Mouse (Mus musculus) hindbrain, postnatal 0 days (tissue): ENCODE measurements around the gene Fgfr2. TPM values are rescaled to one million over a fixed set of nuclear protein-coding genes. Genes with fewer than 3 reads are reported as not detected.

Source experiments
- ATAC-seq: fragments of 200-750 bp; cut with Nextera tagmentation; 2 replicates; pipeline ENCODE4 v1.8.0; 2017; ENCODE audit warnings: mild to moderate bottlenecking, moderate TSS enrichment, moderate library complexity
- DNase-seq: peaks from one replicate; pipeline ENCODE4 v3.0.0-alpha.2; 2015; ENCODE audit warnings: low spot score
- H3K27ac ChIP-seq: fragments of 300-500 bp; sonication (generic); 2 replicates; pipeline ENCODE4 v1.5.1; 2014; ENCODE audit warnings: mild to moderate bottlenecking
- H3K27me3 ChIP-seq: fragments of 300-500 bp; sonication (generic); 2 replicates; pipeline ENCODE4 v1.6.1; 2014; ENCODE audit warnings: low read length, mixed read lengths; ENCODE audit not compliant: insufficient read depth
- H3K36me3 ChIP-seq: fragments of 300-500 bp; sonication (generic); 2 replicates; pipeline ENCODE4 v1.6.1; 2014; ENCODE audit warnings: low read length, mixed read lengths; ENCODE audit not compliant: insufficient read depth
- H3K4me1 ChIP-seq: fragments of 300-500 bp; sonication (generic); 2 replicates; pipeline ENCODE4 v1.6.1; 2014; ENCODE audit warnings: antibody characterized with exemption, low read length, mixed read lengths; ENCODE audit not compliant: insufficient read depth
- H3K4me2 ChIP-seq: fragments of 300-500 bp; sonication (generic); 2 replicates; pipeline ENCODE4 v1.6.1; 2014; ENCODE audit warnings: low read depth, mild to moderate bottlenecking, low read length, moderate library complexity, mixed read lengths
- H3K4me3 ChIP-seq: fragments of 300-500 bp; sonication (generic); 2 replicates; pipeline ENCODE4 v1.5.1; 2014; ENCODE audit warnings: low read length
- H3K9ac ChIP-seq: fragments of 300-500 bp; sonication (generic); replicated peaks from 2 replicates; pipeline ENCODE4 v1.6.1; 2014; ENCODE audit warnings: mild to moderate bottlenecking, low read length, moderate library complexity, mixed read lengths
- H3K9me3 ChIP-seq: fragments of 300-500 bp; sonication (generic); 2 replicates; pipeline ENCODE4 v1.6.1; 2016; ENCODE audit warnings: low read length, mixed read lengths
- CTCF ChIP-seq: IDR thresholded peaks from 2 replicates; pipeline ENCODE4 v1.5.1; 2016; ENCODE audit warnings: antibody characterized with exemption, control low read depth, low read depth
- WGBS: fragments of 180-500 bp; shearing (Covaris S2); extraction: QIAGEN DNeasy Blood & Tissue Kit; methylation state at CpG from one replicate; pipeline ENCODE4 v1.1.7; 2014; 5-methylcytosine and 5-hydroxymethylcytosine counted together
- polyA plus RNA-seq: library from polyadenylated mRNA; unstranded; fragments of >200 nt; fragmentation: Nextera tagmentation; extraction: Ambion mirVana; gene quantifications from 2 replicates; pipeline ENCODE4 v1.2.1, GENCODE M21; 2015
- total RNA-seq: library from RNA; depleted of rRNA; stranded (reverse); fragments of >200 nt; gene quantifications from 2 replicates; pipeline ENCODE4 v1.2.3, GENCODE M21; 2014

The Fgfr2 gene
- total and polyA plus RNA-seq, 2 experiments from 2014 or later, result 17.3 to 49.0 TPM

DNA sequence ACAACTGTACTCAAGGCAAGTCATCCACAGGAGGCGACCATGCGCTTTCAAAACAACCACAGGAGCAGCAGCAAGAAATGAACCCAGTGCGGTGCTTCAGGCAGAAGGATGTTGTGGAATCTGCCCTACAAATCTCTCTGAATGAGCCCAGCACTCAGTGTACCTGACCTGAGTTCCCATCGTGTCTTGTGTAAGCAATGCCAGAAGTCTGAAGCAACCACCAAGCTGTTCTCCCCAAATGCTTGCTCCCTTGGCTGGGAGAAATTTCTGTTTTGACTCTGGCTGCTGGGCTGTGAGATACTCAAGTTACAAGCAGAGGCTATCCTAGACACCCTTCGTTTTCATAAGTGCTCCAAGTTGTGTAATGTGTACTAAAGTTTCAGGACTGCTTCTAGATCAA is 517.5 kb downstream of the Fgfr2 start:
- Histone ChIP-seq H3K27me3 (peaks cover 12% of the 10 kb centered on the region; the same call in 1 of the 2 replicates), H3K4me1 (no peaks in the 10 kb centered on the region), H3K9ac (no peak overlapping the region), H3K27ac (no peak overlapping the region), H3K4me3 (no peak overlapping the region), H3K36me3 (no peaks in the 10 kb centered on the region), H3K4me2 (no peak overlapping the region), H3K9me3 (no peaks in the 10 kb centered on the region)
- DNase-seq, result no peak
- WGBS, result 57% methylated on average over 5 of the region's 5 CpGs
- no peak for TF ChIP-seq CTCF
- no peak for ATAC-seq

DNA sequence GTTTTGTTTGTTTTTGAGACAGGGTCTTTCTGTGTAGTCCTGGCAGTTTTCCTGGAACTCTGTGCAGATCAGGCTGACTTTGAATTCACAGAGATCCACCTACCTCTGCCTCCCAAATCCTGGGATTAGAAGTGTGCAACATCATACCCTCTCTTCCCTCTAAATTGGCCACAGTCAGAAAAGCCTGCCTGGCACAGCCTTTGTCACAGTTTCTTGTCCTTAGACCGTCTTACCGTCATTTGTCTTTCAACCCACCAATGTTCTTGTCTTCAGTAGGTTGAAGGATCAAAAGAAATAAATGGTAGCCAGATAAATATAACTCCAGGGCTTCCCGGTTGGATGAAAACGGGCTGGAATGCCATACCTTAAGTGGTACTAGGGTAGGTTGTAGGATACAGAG is 518.4 kb downstream of the Fgfr2 start:
- Histone ChIP-seq H3K9ac (no peak overlapping the region), H3K4me1 (0 out of 2 replicates have a peak, but pooled peaks cover 4% of the 10 kb centered on the region), H3K4me3 (no peak overlapping the region), H3K27me3 (peaks cover 18% of the 10 kb centered on the region; the same call in 1 of the 2 replicates), H3K36me3 (no peaks in the 10 kb centered on the region), H3K27ac (no peak overlapping the region), H3K9me3 (no peaks in the 10 kb centered on the region), H3K4me2 (no peak overlapping the region)
- no peak for TF ChIP-seq CTCF
- DNase-seq, result no peak
- ATAC-seq, result no peak
- 73% methylated on average over 4 of the region's 4 CpGs for WGBS

DNA sequence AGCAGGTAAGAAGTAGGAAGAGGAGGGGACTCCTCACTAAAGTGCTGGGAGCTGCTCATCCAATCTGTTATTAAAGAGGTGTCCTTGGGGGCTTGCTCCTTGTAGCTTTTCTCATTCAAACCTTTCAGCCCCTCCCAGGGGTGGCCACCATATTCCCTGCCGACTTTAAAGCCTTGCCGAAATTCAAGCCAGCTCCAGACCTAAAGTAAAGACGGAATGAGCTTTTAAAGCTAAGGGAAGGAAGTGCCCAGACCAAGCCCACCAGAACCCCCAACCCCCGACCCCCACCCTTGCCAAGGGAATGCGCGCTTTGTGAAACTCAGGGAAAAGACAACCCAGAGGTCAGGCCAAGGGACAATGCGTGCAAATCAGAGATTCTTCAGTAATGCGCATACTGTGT is 522.2 kb downstream of the Fgfr2 start:
- ATAC-seq, result no peak
- H3K36me3 ChIP-seq, result no peaks in the 10 kb centered on the region
- 17% methylated on average over 8 of the region's 8 CpGs for WGBS

DNA sequence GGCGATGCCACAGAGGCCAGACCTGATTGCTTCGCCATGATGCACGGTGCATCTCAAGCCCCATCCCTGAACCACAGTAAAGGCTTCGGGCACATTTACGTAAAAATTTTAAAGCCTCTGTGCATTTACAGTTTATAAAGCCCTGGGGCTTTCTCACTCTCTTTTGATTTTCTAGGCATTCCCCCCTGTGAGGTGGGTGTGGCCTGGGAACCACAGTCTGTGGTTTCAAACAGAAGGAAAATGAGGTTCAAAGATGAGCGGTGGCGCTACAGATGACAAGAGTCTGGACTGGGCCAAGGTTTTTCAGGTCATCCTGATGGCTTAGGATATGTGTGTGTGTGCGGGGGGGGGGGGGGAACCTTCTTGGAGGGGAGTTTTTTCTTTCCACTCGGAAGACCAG is 523.1 kb downstream of the Fgfr2 start:
- 0 out of 2 replicates have a peak overlapping the region, but pooled peaks have one; percentile 24 for H3K9ac ChIP-seq
- DNase-seq (no peak), ATAC-seq (no peak)
- 4% methylated on average over 9 of the region's 9 CpGs for WGBS
- H3K27ac ChIP-seq, result no peak overlapping the region
- no peak for TF ChIP-seq CTCF
- H3K4me1 ChIP-seq, result peaks cover 17% of the 10 kb centered on the region; the same call in 1 of the 2 replicates
- no peaks in the 10 kb centered on the region for H3K9me3 ChIP-seq
- H3K4me3 ChIP-seq, result peak overlapping the region; percentile 37
- no peaks in the 10 kb centered on the region for H3K36me3 ChIP-seq
- H3K4me2 ChIP-seq, result peak overlapping the region; percentile 67
- peaks cover 53% of the 10 kb centered on the region for H3K27me3 ChIP-seq

More for the DNA sequence above, 522.2 kb downstream of the Fgfr2 start:
- no peak overlapping the region for H3K27ac ChIP-seq
- H3K9me3 ChIP-seq, result no peaks in the 10 kb centered on the region
- H3K4me3 ChIP-seq, result no peak overlapping the region
- no peak overlapping the region for H3K4me2 ChIP-seq
- peaks cover 17% of the 10 kb centered on the region; the same call in 1 of the 2 replicates for H3K4me1 ChIP-seq
- H3K9ac ChIP-seq, result no peak overlapping the region
- H3K27me3 ChIP-seq, result peaks cover 53% of the 10 kb centered on the region
- TF ChIP-seq CTCF, result no peak
- DNase-seq, result no peak

DNA sequence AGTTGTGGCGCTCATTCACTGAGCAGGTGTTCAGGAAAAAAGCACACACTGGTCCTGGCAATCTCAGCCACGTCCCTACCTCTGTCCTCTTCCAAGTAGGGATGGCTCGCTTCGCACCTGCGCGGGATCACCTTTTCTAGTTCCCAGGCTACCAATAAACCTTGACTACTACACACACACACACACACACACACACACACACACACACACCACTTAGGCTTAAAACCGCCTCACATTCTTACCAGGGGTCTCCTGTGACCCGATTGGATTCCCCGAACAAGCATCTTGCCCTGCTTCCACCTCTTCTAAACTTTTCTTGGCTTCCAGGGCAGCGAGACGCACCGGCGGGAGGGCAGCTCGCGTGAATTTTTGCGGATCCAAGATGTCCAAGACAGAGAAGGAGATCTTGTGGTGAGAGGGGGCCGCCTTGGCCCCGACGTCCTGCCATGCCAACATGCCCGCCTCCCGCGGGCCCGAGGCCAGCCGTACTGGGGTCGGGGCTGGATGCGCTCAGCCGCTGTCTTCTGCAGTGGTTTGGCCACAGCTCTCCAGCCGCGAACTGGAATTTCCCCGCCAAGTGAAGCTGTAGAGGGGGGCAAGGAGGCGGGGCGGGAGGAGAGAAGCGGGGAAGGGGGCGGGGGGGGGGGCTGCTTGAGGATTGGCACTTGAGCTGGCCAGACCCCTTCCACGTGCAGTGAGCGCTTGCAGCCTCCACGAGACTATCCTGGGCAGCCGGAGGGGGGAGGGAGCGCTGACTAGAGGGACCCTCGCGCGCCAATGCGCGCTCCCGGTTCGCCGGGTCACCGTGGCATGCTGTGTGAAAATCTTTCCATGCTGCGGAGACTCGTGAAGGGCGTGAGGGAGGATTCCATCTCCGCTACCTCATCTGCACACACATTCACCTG is 523.8 kb downstream of the Fgfr2 start, which contains the start of gene Nkx1-2:
TSS of gene Nkx1-2 (minus strand) at position 567 of the 905 bp plus-strand sequence.
- Histone ChIP-seq H3K27ac (no peak within 1 kb of the TSS), H3K27me3 (peaks cover 53% of the 10 kb centered on the region), H3K4me1 (peaks cover 17% of the 10 kb centered on the region; the same call in 1 of the 2 replicates), H3K4me2 (peak within 1 kb of the TSS; percentile 67), H3K9ac (0 out of 2 replicates have a peak within 1 kb of the TSS, but pooled peaks have one; percentile 24), H3K36me3 (no peaks in the 10 kb centered on the region), H3K9me3 (no peaks in the 10 kb centered on the region), H3K4me3 (peak within 1 kb of the TSS; percentile 37)
- DNase-seq, result peak; percentile 29
- TF ChIP-seq CTCF, result no peak
- ATAC-seq, result 0 out of 2 replicates have a peak, but pooled peaks have one; percentile 46
- 1% methylated on average over 46 of the region's 52 CpGs for WGBS

DNA sequence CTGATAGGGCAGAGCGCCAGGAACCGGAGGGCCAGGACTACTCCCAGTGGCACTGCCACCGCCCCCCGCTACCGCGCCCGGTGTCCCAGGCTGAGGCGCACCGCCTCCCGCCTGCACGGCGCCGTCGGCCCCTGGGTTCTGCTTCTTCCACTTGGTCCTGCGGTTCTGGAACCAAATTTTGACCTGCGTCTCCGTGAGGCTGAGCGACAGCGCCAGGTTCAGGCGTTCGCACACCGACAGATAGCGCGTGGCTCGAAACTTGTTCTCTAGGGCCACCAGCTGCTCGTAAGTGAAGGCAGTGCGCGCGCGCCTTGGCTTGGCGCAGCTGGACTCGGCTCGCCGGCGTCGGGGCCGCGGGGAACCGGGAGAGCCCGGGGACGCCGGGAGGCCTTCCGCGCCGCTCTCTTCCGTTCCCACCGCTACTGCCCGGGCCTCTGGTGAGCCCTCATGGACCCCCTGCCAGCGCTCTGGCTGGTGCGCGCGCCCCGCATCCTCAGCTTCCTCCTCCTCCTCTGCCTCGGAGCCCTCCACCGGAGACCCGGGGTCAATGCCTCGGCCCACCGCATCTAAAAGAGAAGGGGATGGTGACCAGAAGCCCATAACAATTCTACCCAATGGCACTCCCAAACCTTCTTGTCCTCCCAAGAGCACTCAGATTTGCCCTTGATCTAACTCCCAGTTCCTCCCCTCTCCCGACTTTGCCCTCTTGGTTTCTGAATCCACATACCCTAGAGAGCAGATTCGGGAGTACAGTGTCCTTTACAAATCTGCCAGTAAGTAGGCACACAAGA is 525.7 kb downstream of the Fgfr2 start:
- Histone ChIP-seq H3K27me3 (peaks cover 53% of the 10 kb centered on the region), H3K9me3 (no peaks in the 10 kb centered on the region), H3K36me3 (no peaks in the 10 kb centered on the region), H3K4me1 (peaks cover 17% of the 10 kb centered on the region; the same call in 1 of the 2 replicates), H3K9ac (peak overlapping the region; percentile 23), H3K27ac (no peak overlapping the region), H3K4me2 (peak overlapping the region; percentile 88), H3K4me3 (peak overlapping the region; percentile 48)
- TF ChIP-seq CTCF, result no peak
- peak; percentile 45; the same call in 1 of the 2 replicates for ATAC-seq
- DNase-seq, result peak; percentile 42
- under 1% methylated on average over 52 of the region's 60 CpGs for WGBS
